Mouse (Mus musculus) kidney, adult 2 months (tissue): ENCODE results near the gene Rapgef1.

Experiments
- CTCF ChIP-seq: fragments of 200-500 bp; conservative IDR thresholded peaks from 2 replicates; pipeline ENCODE4 v1.5.1; 2011; ENCODE audit warnings: low read depth, mild to moderate bottlenecking, control low read depth, low read length, moderate library complexity, mixed read lengths; ENCODE audit not compliant: insufficient read depth, insufficient read length
- POLR2A ChIP-seq: fragments of 200-500 bp; IDR thresholded peaks from one replicate; pipeline ENCODE4 v1.6.1; 2011; ENCODE audit warnings: low read depth, low read length, control low read depth

DNA sequence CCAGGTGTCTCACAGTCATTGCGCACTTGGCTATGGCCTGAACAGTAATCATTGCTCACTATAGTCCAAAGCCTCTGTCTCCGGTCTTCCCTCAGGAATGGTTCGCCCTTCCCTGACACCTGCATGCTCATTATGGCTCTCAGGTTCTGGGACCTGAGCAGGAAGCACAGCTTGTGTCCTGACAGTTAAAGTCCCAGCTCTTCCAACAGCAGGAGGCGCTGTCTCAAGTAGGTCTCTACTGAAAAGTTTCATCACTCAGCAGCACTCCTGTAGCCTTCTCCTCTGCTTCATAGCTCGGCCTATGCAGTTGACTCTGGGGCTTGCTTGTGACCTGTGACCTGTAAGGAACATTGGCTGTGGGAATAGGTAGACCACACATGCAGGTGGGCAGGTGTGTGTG is 45.9 kb downstream of the Rapgef1 start:
- TF ChIP-seq CTCF: no peak; the same call in 1 of the 2 replicates
- TF ChIP-seq POLR2A: no peak
